Comparison of ENCODE assay signal across 8 mouse cellular contexts in genomic region chr11:115172825-115173287, GRCm38 (mm10). TPM values are rescaled to one million over a fixed set of nuclear protein-coding genes. Genes with fewer than 3 reads are reported as not detected.
DNase-seq lines count a peak whose midpoint lies in the region; ATAC-seq and TF ChIP-seq lines count a peak whose summit lies in the region.

No protein-coding gene starts in this region.

- DNase-seq in adrenal gland, postnatal 14 days: peak; percentile 64
- DNase-seq in adrenal gland, adult 8-10 months: no peak
- peak; percentile 79 for DNase-seq in heart, postnatal 4 days
- DNase-seq in kidney, postnatal 4 days: peak; percentile 69 to 77
- DNase-seq in natural killer cell, adult 2 months (ENCODE audit: low spot score in 2 of 2): peak; percentile 32 to 53
- DNase-seq in right cerebral cortex, adult 18-20 months: no peak
- DNase-seq in thymus, adult 2 months: no peak

- H3K4me1 ChIP-seq in thymus, adult 2 months (replicated peaks; ENCODE audit: control insufficient read depth, insufficient read depth, low read length): peaks cover 44% of the 10 kb centered on the region

- no peak for TF ChIP-seq CTCF in thymus, adult 2 months (IDR thresholded peaks at IDR 0.05; ENCODE audit: borderline replicate concordance, control insufficient read depth, extremely low read depth, insufficient read depth, low read length, poor library complexity)

- no peak overlapping the region for H3K27ac ChIP-seq in thymus, adult 2 months (ENCODE audit: control insufficient read depth, insufficient read depth, low read length)

- 57% methylated on average over 4 of the region's 4 CpGs for WGBS in thymus, adult 2 months

- H3K4me3 ChIP-seq in thymus, adult 2 months (ENCODE audit: control insufficient read depth, insufficient read depth, low read length): no peak overlapping the region

- TF ChIP-seq POLR2A in thymus, adult 2 months (IDR thresholded peaks at IDR 0.05; ENCODE audit: control insufficient read depth, extremely low read depth, insufficient read depth, low read length, poor library complexity): no peak

- no peaks in the 10 kb centered on the region for H3K27me3 ChIP-seq in thymus, adult 2 months (ENCODE audit: control insufficient read depth, insufficient read depth, low read length)

- peaks cover 57% of the 10 kb centered on the region for H3K36me3 ChIP-seq in thymus, adult 2 months (ENCODE audit: control insufficient read depth, insufficient read depth, low read length)

- ATAC-seq in activated CD4-positive, CD25-positive, alpha-beta regulatory T cell, adult 4 months: peak; percentile 40

RNA-seq across cellular contexts. Expression of gene Slc9a3r1, which starts 9.7 kb away (rescaled TPM):
- 23.0 and 24.3 TPM in 2 replicates for total RNA-seq in adrenal gland, postnatal 14 days (2021)
- 10 to 100 TPM; 21.0 to 25.6 (median 22.2) TPM for total RNA-seq in adrenal gland, adult 8-10 months (2022)
- 100 to 1,000 TPM; 166 to 228 TPM for polyA plus RNA-seq in activated CD4-positive, CD25-positive, alpha-beta regulatory T cell, adult 4 months (2017; shearing (Covaris generic))
- 10 to 100 TPM; 13.9 to 15.3 TPM for total RNA-seq in heart, postnatal 4 days (2021)
- 202 and 207 TPM in 2 replicates for polyA plus RNA-seq in thymus, adult 2 months (2012; rRNA removed)

RNA-seq across cellular contexts. Expression of gene Tmem104, which starts 14.4 kb away (rescaled TPM):
- total RNA-seq in adrenal gland, postnatal 14 days (2021): 9.0 and 15.7 TPM in 2 replicates
- total RNA-seq in adrenal gland, adult 8-10 months (2022): 10 to 100 TPM; 24.8 to 34.0 (median 27.3) TPM
- polyA plus RNA-seq in activated CD4-positive, CD25-positive, alpha-beta regulatory T cell, adult 4 months (2017; shearing (Covaris generic)): 10 to 100 TPM in 1 of 2 experiments, 1 to 10 TPM in 1; 9.3 to 11.9 TPM
- 1 to 10 TPM; 5.2 to 9.3 TPM for total RNA-seq in heart, postnatal 4 days (2021)
- 24.1 and 26.8 TPM in 2 replicates for polyA plus RNA-seq in thymus, adult 2 months (2012; rRNA removed)

RNA-seq across cellular contexts. Expression of gene Nat9, which starts 14.8 kb away (rescaled TPM):
- total RNA-seq in adrenal gland, postnatal 14 days (2021): 26.4 and 30.6 TPM in 2 replicates
- total RNA-seq in adrenal gland, adult 8-10 months (2022): 10 to 100 TPM; 29.0 to 32.1 (median 30.3) TPM
- 10 to 100 TPM; 14.0 to 14.6 TPM for polyA plus RNA-seq in activated CD4-positive, CD25-positive, alpha-beta regulatory T cell, adult 4 months (2017; shearing (Covaris generic))
- 10 to 100 TPM; 11.9 to 12.0 TPM for total RNA-seq in heart, postnatal 4 days (2021)
- 9.8 and 11.8 TPM in 2 replicates for polyA plus RNA-seq in thymus, adult 2 months (2012; rRNA removed)

RNA-seq across cellular contexts. Expression of gene Cd300lf, which starts 39.1 kb away (rescaled TPM):
- total RNA-seq in adrenal gland, postnatal 14 days (2021): 0.52 and 1.4 TPM in 2 replicates
- 1 to 10 TPM in 3 of 4 experiments, under 1 TPM in 1; 0.95 to 1.9 (median 1.4) TPM for total RNA-seq in adrenal gland, adult 8-10 months (2022)
- 1 to 10 TPM in 1 of 2 experiments, under 1 TPM in 1; 0.37 to 1.5 TPM for polyA plus RNA-seq in activated CD4-positive, CD25-positive, alpha-beta regulatory T cell, adult 4 months (2017; shearing (Covaris generic))
- under 1 TPM; 0.31 to 0.52 TPM for total RNA-seq in heart, postnatal 4 days (2021)
- polyA plus RNA-seq in thymus, adult 2 months (2012; rRNA removed): 8.4 and 10.4 TPM in 2 replicates

Comparison
In these comparisons a context has a peak if more than half of its experiments do, and no peak if none do; other contexts are left out.
1. DNase-seq: peak in adrenal gland, postnatal 14 days (single experiment), heart, postnatal 4 days (single experiment), kidney, postnatal 4 days (2 of 2) and natural killer cell, adult 2 months (2 of 2); none in adrenal gland, adult 8-10 months (single experiment), right cerebral cortex, adult 18-20 months (single experiment) and thymus, adult 2 months (single experiment).